Mouse (Mus musculus) spleen, adult 12 weeks (tissue): ENCODE measurements around the gene Rev3l.

Source experiments
- DNase-seq: peaks from one replicate; pipeline ENCODE4 v3.0.0; 2022; ENCODE audit warnings: low spot score

Rev3l gene

DNA sequence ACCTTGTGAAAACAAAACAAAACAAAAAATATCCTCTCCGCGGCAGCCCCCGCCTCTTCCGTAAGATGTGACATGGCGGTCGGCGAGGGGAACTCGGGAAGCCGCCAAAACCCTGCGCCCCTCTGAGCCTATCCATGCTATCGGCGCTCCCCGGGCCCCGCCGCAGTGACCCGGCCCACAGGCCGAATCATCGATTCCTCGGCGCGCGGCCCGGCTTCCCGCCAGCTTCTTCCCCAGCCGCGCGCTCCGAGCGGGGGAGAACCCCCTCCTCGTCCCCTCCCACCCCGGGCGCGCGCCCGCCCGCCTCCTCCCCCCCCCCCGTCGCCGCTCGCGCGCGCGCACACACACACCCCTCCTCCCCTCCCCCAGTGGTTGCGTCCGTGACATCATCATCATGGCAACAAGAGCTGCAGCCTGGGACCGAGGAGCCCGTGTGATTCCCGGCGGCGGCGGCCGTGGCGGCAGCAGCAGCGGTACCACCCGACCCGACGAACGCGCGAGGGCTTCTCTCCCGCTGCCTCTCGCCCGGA, at the start of gene Rev3l:
Gene Rev3l (plus strand): TSS at position 383 of the 530 bp plus-strand sequence.
- peak; percentile 75 for DNase-seq

DNA sequence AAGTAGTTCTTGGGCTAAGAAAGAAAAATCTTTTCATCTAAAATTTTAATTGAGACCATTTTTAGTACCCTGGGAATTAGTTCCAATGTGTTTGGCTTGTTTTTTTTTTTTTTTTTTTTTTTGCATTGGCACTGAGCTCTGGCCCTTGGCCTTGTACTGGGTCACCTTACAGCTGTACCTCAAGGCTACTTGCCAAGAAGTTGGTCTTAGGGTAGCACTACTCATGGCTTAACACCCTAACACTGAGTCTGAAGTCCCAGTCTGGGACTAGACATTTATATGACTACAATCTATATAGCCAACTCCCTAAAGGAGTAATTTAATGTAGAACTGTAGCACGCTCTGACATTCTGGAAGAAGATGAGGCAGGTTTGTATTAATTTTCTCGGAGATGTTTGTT, 49.4 kb upstream of the Rev3l start:
- DNase-seq = no peak

DNA sequence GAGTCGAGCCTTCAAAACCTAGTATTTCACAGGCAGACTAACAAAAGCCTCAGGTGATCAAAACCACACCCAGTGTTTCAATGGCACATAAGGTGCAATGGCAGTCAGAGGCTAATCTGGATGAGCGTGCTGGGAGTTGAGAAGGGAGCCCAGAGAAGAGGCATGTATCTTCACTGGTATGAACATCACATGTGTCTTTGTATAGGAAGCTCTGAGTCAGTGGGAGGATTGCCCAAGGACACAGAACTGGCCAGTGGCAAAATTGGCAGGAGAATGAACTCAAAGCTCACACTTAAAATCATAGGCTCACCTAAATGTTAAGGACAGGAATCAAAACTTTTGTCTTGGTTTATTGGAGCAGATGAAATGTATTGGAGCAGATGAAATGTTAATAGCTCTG, 48.4 kb upstream of the Rev3l start:
- DNase-seq = no peak

DNA sequence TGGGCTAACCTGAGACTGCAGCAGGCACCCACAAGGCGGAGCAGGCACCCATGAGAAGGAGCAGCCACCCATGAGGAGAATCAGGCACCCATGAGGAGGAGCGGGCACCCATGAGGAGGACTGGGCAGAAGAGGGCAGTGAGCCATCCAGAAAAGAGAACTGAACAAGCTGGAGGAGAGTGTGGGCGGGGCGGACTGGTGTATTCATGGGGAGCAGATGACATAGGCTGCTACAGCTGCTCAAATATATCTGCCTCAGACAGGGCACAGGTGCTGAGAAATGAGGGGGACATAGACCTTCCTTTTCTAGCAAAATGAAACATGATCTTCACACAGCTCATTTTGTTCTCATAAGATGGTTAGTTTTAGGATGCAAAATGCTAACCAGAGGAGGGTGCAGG, 45.1 kb upstream of the Rev3l start:
- DNase-seq = peak; percentile 13

DNA sequence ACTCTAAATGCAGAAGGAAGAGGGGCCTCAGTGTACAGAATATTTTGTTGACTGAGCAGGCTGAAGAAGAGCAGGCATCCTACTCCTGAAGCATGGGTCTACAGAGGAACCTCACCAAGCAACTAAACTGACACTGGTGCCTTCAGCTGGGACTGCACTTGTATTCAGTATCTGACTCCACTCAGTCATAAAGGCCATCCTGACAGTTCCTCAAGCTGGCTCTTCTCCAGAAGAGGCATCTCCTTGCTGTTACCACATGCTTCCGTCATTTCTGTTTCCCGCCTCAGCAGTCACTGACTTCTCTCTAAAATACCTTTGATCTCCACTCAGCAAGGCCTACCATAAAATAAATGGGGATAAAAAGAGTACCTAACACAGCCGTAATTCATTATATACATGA, 44.1 kb upstream of the Rev3l start:
- no peak for DNase-seq

DNA sequence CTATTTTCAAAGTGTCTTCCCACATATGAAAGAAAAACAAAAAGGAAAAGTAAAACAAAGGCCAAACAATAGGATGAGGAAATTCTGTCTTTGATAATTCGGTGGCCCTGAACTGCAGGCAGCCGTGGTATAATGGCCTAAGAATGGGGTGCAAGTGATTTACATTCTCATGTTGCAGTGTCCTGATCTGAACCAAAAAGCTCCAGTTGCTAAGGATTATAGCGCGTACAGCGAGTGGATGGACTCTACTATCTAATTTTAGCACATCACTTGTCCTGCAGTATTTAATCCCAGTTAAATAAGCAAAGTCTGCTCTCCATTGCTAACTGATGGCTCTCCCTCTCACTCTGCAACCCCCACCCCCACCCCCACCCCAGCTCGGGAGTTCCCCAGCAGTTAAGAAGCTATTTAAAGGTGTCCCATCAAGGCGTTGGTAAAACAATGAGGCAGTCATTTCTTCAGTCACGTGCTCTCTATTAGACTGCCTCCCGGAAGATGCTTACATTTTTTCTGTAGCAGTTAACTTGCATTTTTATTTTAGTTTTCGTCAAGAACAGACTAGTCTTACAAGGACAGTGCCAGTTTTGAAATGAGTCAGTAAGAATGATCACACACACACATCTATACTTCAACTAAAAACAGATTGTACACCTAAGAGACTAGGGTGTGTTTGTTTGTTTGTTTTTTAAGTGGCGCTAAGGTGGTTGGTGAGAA, 40.4 kb upstream of the Rev3l start:
- no peak for DNase-seq

DNA sequence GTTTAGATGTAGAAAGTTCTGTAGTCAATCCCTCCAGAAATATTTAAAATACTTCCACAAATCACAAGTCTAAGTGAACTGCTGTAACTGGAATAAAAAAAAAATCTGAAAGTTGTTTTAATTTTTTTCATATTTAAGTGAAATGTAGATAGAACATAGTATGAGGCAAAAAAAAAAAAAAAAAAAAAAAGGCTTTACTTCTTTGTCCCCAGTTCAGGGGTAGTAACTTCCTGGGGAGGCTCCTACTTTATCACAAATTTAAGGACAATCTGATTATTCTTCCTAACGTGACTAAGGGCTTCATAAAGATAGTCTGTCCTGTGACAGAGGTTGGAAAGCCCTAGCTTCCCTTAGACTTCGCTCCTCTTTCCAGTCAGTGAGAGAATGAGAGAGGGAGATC, 39.8 kb upstream of the Rev3l start:
- DNase-seq = no peak

DNA sequence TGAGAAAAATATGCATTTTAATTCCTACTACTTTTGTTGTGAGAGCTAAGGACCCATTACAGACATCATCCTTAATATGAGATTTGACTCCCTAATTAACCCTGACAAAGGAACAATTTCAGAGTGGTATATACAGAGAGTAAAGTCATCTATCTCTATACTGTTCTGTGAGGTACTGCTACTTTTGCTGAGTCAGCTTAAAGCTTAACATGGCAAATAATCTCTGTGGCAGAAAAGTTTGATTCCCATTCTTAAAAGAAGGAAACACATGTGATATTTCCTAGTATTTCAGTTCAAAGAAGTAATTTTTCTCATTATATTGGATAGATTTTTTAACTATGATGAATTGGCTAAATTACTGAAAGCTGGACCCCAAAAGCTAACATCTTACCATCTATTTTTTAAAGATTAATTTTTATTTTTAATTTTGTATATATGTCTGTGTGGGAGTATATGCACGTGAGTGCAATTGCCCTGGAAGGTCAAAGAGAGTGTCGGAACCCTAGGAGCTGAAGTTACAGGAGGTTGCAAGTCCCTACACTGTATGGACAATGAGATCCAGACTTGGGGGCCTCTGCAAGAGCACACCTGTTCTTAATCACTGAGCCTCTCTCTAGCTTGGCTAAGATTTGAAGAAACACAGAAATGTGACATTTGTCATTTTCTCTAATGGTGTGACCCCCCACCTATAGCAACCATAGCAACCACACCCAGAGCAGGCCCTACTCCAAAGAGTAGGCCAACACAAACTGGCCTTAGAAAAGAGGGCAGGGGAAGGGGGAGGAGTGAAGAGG, 24.0 kb upstream of the Rev3l start:
- no peak for DNase-seq

DNA sequence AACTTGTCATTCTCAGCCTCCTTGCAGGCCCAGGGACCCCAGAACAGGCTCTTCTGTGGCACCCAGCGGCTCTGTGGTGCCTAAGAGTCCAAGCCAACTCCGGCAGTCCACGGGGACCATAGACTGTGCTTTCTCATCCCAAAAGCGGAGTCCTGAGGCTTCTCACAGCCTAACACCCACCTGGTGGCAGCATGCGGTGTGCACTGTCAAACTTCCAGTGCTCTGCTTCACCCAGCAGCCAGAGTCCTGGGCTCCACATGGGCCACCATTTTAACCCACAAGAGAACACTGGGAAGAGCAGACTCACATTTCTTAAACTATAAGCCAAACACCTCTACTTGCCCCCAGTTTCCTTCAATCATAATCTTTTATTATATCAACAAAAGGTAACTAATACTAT, 15.0 kb upstream of the Rev3l start:
- no peak for DNase-seq

DNA sequence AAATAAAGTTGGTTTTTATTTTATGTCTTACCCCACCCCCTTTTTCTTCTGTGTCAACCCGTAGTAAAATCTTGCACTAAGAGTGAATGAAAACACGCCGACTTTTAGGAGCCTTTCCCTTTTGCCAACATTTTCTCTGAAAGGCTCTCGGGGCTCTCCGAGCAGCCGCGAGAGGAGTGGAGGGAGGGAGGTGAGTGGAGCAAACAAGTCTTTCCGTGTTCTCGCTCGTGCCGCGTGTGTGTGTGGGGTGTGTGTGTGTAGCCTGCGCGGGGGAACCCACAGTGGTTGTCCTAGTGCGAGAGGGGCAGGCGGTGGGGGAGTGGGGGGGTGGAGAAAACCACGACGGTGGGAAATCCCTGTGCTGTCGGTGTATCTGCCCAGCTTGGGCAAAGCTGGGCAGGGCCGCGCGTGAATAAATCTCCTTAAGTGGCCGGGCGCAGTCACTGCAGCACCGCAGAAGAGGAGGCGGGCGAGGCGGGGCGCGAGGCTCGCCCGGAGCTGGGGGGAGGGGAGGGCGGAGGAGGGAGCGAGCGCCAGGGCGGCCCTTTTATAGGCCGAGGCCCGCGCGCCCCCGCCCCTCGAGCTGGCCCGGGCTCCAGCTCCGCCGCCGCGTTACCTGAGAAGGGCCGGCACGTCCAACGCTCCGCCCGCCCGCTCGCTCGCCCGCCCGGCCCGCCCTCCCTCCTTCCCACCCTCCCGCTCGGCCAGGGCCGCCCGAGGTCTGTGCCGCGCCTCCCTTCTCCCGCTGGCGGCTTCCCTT, 762 bp upstream of the Rev3l start:
- peak; percentile 82 for DNase-seq

DNA sequence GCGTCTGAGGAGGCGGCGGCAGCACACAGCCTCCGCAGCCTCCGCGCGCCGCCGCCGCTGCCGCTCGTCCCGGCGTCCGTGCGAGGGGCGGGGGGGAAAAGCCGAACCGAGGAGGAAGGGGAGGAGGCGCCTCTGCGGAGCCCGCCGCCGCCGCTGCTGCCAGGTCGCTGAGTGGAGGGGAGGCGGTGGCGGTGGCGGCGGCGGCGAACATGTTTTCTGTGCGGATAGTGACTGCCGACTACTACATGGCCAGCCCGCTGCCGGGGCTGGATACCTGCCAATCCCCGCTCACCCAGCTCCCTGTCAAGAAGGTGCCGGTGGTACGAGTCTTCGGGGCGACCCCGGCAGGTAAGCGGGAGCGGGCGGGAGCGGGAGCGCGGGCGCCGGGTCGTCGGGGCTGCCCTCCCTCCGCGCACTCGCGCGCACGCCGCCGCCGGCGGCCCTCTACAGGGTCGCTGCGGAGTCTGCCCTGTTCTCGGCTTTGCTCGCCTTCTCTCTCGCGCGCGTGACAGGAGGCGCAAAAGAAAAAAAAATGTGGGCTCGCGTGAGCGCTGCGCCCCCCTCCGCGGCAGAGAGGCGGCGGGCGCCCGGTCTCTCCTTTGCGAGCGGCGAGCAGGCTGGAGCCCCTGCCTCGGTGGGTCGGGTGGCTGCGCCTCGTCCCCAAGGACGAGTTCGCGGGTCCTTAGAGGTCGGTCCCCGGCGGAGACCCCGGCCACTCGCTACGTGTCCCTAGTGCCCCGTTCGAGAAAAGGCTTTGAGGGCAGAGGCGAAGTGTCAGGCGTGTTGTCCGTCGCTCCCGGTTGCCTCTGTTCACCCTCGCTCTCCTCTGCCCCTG, 565 bp downstream of the Rev3l start:
- DNase-seq = peak; percentile 74

DNA sequence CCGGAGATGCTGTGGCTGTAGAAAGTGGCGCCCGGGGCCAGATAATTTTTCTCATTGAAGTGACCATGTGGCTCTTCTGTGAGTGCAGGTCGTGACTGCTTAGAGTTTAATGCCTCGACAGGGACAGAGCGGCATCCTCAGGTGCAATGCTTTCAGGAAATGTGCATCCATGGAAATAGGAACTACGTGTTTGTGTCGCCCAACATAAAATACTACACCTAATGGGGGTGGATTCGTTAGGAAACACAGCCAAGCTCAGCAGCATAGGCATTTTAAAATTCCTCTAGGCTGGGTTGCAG, 1.1 kb downstream of the Rev3l start:
- DNase-seq = no peak

DNA sequence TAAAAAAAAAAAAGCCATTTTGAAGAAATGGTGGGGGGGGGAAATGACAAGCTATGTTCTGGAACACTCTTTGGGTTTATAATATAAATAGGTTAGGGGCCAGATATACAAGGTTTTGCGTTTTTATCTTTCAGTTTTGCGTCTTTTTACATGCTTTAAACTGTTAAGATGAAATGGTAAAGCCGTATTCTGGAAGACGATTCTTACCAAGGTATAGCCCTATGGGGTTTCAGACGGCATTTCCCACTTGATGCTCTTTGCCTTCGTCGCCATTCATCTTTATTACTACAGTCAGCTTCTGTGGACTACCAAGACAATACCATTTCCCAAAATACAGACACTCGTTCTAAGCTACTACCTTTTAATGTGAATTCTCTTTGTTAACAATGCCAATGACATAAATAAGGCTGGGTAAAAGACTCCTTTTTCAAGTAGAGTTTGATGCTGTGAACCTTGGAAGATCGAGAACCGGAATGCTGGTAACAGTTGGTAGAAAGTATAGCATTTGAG, 1.6 kb downstream of the Rev3l start:
- DNase-seq = no peak

DNA sequence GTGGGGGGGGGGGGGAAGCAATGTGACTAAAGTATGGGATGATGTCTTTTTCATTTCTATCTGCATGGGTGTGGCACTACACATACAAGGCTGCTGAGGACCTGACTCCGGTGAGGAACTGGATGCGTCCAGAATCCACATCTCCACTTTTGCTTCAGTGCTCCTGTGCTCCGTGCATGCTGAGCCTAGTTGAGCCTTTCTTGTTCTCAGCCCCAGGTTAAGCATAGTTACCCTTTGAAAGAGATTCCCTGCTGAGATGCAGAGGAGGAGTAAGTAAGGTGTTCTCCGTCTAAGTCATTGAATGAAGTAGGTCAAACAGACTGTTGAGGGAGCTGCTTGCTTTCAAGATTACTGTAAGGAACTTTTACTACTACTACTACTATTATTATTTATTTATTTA, 4.3 kb downstream of the Rev3l start:
- DNase-seq = no peak

DNA sequence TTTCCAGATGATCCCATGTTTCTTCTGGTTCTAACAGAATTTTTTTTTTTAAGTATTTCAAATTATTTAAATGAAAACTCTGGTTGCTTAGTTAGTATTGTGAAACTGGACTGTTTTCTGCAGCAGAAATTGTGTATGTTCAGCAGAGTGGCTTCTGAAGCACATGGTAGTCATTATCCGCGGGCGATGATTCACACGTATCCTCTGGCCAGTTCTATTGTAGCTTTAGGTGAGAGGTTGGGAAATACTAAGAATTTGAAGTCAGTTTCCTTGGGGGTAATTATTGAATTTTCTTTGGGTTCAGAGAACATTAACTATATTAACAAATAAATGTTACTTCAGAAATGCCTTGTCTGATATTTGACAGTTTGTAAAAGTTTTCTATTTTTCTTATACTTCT, 10.1 kb downstream of the Rev3l start:
- no peak for DNase-seq

DNA sequence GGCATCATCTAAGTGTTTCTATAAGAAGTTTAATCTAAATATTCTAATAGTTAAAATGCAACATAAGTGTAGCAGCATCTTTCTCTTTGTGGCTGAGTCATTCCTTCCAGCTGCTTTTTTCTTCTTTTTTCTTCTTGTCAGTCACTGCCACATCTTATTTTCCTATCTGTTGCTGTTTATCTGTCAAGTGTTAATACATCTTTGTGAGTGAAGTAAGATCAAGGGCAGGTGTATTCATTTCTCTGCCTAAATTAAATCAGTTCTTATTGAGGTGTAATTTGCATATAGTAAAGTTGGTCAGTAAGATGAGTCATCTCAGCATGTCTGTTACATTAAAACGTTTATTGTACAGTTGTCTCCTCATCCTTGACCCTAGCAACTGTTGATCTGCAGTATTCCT, 32.8 kb downstream of the Rev3l start:
- no peak for DNase-seq

DNA sequence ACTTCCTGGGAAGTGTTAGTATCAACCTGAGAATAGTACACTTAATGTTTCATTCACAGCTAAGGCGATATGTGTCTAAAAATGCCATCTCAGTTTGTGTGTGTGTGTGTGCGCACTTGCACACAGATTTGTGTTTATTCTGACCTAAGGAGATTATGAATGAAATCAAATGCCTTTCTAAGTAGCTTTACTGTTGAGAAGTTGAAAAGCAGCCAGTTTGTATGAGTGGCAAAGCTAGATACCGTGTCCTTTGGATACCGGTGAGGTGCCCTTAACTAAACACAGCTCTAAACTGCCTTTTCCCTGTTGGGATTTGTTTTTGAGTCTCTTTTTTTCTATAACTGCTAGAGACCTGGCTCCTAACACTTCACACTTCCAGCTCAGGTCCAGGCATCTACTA, 34.8 kb downstream of the Rev3l start:
- no peak for DNase-seq

DNA sequence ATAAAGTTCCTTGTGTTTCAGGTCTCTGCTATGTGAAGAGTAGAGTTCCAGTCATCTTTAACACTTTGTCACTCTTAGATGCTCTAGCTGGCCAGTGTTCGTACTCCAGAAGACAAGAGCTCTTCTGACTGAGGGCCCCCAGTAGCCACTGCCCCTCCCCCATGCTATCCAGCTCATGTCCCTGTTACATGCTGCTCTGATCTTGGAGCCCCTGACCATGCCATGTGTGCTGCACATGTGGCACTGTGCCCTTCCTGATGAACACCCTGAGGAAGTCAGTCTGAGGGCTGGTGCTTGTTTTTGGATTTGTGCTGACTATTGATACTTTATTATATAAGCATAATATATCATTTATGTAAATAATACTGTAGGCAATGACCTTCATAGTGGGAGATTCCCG, 40.3 kb downstream of the Rev3l start:
- DNase-seq = no peak

DNA sequence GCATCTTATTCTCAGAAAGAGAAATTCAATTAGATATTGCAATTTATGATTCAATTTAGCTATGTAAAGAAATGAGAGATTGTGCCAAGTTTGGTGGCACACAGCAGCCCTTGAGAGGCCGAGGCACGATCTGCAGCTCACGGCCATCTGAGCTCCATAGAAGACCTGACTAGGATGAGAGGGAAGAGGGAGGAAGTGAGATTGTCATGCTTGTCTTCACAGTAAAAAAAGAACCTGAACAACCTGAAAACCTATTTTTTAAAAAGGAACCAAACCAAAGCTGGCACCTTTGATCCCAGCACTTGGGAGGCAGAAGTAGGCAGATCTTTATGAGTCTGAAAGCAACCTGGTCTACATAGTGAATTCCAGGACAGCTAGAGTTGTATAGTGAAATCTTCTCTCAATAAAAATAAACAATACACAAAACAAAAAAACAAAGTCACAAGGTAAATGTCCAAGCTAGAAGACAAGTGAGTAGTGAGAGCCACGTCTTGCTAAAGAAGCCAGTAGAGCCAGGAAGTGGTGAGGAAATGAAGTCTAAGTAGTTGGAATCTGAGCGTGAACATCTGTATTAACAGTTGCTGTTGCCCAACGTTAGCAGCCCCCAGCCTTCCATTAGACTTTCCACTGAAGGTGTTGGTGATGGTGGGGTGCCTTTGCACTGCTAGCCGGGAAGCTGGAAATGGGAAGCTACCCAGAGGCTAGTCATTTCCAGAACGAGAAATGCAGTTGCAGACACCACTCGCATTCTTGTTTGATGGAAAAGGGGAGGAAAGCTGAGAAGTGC, 42.2 kb downstream of the Rev3l start:
- DNase-seq = no peak

DNA sequence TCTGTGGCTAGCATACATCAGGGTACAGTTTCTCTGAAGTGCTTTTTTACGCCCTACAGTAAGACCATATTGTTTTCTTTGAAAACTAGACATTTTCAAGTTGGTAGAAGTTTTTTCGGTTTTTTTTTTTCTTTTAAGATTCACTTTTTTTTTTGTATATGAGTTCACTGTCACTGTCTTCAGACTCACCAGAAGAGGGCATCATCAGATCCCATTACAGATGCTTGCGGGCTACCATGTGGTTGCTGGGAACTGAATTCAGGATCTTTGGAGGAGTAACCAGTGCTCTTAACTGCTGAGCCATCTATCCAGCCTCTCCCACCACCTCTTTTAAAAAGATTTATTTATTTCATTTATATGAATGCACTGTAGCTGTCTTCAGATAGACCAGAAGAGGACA, 45.0 kb downstream of the Rev3l start:
- DNase-seq = no peak

DNA sequence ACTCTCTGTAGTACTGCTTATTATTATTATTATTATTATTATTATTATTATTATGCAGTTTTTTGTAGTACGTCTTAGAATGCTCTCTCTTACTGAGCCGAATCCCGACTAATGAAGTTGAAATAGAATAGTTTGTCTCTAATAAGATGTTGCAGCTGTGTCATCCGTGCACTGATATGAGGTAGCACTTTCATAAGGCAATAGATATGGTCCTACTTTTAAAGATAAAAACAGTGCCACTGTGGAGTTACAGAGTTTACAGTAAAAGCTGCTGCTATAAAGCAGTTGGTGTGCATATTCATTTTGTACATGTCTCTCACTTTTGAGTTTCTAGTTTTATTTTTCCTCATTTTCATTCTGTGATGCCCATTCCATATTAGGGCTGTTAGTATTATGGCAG, 46.4 kb downstream of the Rev3l start:
- DNase-seq = no peak
